13 mouse cellular contexts compared by ENCODE assay signal in the genomic region with DNA sequence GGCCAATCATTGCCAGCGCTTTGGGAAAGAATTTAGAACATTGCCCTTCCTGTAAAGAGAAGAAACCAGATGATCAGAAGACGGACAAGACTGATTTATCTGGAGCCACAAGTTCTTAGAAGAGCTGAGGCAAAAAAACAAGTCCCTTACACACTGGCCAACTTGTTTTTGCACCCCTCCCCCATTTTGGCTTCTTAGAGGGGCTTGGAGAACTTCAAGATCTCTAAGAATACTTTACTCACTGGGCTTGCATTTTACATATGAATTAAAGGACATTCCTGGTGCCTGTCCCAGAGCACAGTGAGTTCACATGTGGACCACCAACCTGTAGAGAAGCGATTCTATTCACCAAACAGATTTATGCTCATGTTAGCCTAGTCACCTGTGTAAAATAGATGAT. TPM values are rescaled to one million over a fixed set of nuclear protein-coding genes. Genes with fewer than 3 reads are reported as not detected.
"Had no signal": no experiment of that assay in that cellular context is flagged by ENCODE, and none has a peak within 500 bp of the region (broad histone marks: within the 10 kb centered on the region; RNA-seq: fewer than 3 reads in every experiment).

No protein-coding gene starts in this region.

- H3K4me2 ChIP-seq: limb, embryonic 15.5 days; liver, embryonic 12.5 days; lung, embryonic 14.5 days; neural tube, embryonic 13.5 days had no signal

- DNase-seq: kidney, postnatal 25 days; lung, embryonic 14.5 days; lung, postnatal 10 days; lung, postnatal 4 days; spleen, adult 18-20 months; thymus, adult 18-20 months; thymus, postnatal 14 days had no signal

- H3K36me3 ChIP-seq: limb, embryonic 15.5 days; liver, embryonic 12.5 days; midbrain, embryonic 10.5 days; neural tube, embryonic 13.5 days had no signal

- H3K4me1 ChIP-seq: limb, embryonic 15.5 days; liver, embryonic 12.5 days; neural tube, embryonic 13.5 days had no signal

- H3K4me3 ChIP-seq: left cerebral cortex, adult 2 months; limb, embryonic 15.5 days; liver, embryonic 12.5 days; midbrain, embryonic 10.5 days; neural tube, embryonic 13.5 days had no signal

- ATAC-seq: liver, embryonic 12.5 days had no signal

- H3K9me3 ChIP-seq: limb, embryonic 15.5 days; liver, embryonic 12.5 days; midbrain, embryonic 10.5 days; neural tube, embryonic 13.5 days had no signal

- H3K9ac ChIP-seq: limb, embryonic 15.5 days; liver, embryonic 12.5 days; lung, embryonic 14.5 days; neural tube, embryonic 13.5 days had no signal

- H3K27ac ChIP-seq: left cerebral cortex, adult 2 months; liver, embryonic 12.5 days; neural tube, embryonic 13.5 days had no signal

- H3K27me3 ChIP-seq: limb, embryonic 15.5 days; liver, embryonic 12.5 days; neural tube, embryonic 13.5 days had no signal

RNA-seq across cellular contexts. Expression of a gene that starts 53.3 kb away (rescaled TPM):
- total RNA-seq: megakaryocyte, adult 5-6 weeks had no signal
